Mouse (Mus musculus) lung, postnatal 36 days (tissue): ENCODE data around the gene Epha7.

Experiments
- DNase-seq: peaks from one replicate; pipeline ENCODE4 v3.0.0; 2022; ENCODE audit warnings: mixed read lengths

The Epha7 gene

DNA sequence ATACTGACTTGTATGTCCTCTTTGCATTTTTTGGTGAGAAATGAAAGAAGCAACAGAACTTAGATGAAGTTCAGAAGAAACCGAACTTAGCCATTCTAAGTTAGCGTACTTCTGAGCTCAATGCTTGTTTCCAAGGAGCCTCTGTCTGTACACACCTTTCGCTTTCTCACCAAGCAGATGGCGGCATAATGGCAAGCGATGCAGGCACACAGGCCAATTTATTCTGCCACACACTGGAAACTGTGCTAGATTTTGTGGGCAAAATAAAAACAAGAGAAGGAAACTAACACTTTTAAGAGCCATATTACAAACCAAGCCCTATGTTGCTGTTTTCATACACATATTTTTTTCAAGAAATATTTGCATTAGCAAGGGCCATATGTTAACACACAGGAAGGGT lies 88.6 kb downstream of the Epha7 start:
- no peak for DNase-seq

GRCm38 (mm10) chr4:28902004-28902704 lies 89.2 kb downstream of the Epha7 start:
- no peak for DNase-seq

- DNase-seq, result no peak
Observed at GRCm38 (mm10) chr4:28906985-28907384, 94.1 kb downstream of the Epha7 start.

DNA sequence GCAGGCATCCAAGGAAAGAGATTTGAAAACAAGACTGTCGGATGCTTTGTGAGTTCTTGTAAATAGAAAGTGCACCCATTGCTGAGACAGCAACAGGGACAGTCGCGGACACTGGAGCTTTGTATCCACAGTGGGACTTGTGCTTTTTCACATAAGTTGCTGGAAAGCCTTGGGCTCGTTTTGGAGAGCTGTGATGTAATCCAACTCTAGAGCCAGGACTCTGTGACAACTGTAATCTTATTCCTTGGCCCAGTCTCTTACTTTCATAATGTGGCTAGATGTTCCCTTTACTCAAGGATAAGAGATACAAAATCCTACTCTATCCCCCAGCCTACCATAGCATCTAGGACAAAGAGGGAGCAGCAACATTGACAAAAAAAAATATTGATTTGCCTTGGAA lies 97.2 kb downstream of the Epha7 start:
- DNase-seq, result no peak

- no peak for DNase-seq
Observed at GRCm38 (mm10) chr4:28912028-28912427, 99.1 kb downstream of the Epha7 start.

DNA sequence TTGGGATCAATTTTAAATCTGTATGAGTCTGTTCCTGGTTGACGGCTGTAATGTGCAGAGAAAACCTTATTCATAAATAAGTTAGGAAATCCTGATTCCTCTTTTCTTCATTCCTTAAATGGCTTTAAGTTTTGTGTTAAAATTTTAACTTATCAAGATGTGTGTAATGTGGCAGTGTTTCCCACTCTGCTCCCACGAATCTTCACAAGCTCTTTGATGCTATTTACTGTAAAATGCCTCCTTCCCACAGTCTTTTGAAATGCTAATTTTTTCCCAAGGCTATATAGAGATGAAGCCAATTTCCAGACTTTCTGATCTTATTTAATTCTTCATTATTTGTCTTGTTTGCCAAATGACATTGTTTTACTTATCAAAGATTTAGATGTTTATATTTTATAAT lies 100.7 kb downstream of the Epha7 start:
- no peak for DNase-seq

GRCm38 (mm10) chr4:28920645-28921044 lies 107.7 kb downstream of the Epha7 start:
- no peak for DNase-seq

- no peak for DNase-seq
Observed at GRCm38 (mm10) chr4:28926072-28926471, 113.1 kb downstream of the Epha7 start.

DNA sequence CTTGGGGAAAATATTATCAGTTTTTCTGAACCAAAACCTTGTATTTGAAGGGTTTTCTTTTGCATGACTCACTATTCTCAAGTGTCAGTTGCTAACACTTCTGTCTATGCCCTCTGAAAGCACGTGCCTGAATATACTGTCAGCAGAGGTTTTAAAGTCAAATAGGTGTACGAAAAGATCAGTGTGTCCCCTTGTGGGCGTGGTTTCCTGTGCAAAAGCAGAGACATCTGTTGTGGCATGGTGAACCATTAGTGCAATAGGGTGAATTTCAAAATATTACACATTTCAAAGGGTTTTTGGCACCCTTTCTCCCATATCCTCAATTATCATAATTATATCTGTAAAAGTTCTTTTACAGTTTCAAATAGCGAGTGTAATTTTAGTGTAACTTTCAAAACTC lies 120.5 kb downstream of the Epha7 start:
- DNase-seq, result no peak

DNA sequence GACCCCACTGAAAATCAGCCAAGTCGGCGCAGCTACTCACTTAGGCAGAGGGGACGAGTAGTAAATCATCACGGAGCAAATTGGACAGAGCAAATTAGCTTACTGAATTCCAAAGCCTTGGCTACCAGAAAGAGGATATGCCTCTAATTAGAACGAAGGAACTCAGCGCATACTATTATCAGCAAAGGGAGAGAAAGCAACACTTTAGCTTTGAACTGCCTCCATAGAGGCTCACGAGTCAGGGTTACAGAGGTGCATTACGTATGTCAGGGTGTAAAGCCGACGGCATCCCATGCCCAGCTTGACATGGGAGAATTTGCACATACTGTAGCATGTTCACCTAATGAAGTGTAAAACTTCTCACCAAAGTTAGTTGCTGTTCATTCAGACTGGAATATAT lies 121.9 kb downstream of the Epha7 start:
- DNase-seq, result no peak

- no peak for DNase-seq
Observed at GRCm38 (mm10) chr4:28935567-28935966, 122.6 kb downstream of the Epha7 start.

- DNase-seq, result no peak
Observed at GRCm38 (mm10) chr4:28940710-28941109, 127.8 kb downstream of the Epha7 start.

- DNase-seq, result peak; percentile 38
Observed at GRCm38 (mm10) chr4:28944237-28944636, 131.3 kb downstream of the Epha7 start.

GRCm38 (mm10) chr4:28960889-28961560 lies 148.1 kb downstream of the Epha7 start:
- no peak for DNase-seq

GRCm38 (mm10) chr4:28967584-28968315 lies 154.8 kb downstream of the Epha7 start:
- DNase-seq, result no peak

- no peak for DNase-seq
Observed at GRCm38 (mm10) chr4:28998462-28999286, 185.7 kb downstream of the Epha7 start.

DNA sequence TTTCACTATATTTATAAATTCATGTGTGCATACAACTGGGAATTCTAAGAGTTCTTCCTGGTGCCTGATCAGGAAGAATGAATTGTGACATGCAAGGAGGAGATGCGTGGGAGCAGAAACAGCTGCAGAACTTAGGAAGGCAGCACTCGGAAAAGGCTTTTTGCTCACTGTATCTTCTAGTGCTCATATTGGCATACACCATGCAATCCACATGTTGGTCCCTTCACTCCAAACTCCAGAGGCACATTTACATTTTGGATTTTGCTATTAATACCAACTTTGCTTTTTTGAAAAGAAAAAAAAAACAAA lies 186.3 kb downstream of the Epha7 start:
- no peak for DNase-seq

DNA sequence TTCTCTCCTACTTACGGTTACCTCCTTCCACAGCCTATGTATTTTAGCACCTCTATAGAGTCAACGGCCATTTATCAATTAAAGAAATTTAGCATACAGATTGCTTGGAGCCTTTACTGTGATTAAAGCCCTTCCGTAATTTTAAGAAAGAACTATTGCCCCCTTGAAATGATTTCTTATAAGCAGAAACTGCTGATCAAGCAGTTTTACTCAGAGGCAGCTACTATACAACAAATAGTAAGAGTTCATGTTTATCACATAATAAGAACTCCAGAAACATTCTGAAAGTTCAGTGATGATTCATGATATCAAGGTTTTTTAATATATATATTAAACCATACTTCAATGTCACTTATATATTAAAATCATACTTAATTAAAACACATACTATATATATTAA lies 197.4 kb downstream of the Epha7 start:
- no peak for DNase-seq
